Mouse (Mus musculus) kidney, postnatal 4 days (tissue): ENCODE results near the gene Pom121l2.

Experiments used
- DNase-seq, 2 experiments: peaks; one replicate each; pipeline ENCODE4 v3.0.0; 2021; ENCODE audit warnings: mixed read lengths in 2 of 2

The Pom121l2 gene

DNA sequence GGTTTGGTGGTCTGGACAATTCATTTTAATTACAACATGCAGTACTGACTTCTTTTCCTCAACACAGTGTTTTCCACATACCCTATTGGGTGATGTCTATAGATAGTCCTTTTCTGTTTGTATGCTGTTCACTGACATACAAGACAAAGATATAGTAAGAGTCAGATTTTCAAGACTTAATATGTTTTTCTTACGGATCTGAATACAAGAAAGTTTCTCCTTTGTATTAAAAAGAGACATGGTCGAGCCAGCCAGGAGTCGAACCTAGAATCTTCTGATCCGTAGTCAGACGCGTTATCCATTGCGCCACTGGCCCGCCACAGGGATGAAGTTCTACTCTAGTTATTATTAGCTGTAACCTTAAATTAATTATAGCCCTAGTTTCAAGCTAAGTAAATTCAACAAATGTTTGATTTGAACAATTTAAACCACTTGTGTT lies 39.9 kb downstream of the Pom121l2 start:
- peak; percentile 69 to 80 for DNase-seq

DNA sequence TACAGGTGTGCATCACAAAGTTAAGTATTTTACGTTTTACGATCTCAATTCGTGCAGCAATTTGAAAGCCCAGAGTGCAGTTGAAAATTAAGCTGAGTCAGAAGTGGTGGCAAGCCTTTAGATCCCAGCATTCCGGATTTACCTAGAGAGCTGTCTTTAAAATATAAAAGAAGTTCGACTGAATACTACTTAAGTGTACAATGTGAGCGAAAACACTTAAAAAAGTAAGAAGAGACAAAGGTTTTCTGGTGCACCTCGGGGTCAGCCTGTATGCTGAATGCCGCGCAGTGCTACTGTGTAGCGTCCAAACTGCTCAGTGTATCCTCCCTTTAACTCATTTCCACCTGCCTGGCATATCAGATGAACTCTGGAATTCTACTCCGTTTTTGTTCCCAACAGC lies 40.6 kb downstream of the Pom121l2 start:
- DNase-seq, result peak in 1 of 2 experiments; percentile 31

DNA sequence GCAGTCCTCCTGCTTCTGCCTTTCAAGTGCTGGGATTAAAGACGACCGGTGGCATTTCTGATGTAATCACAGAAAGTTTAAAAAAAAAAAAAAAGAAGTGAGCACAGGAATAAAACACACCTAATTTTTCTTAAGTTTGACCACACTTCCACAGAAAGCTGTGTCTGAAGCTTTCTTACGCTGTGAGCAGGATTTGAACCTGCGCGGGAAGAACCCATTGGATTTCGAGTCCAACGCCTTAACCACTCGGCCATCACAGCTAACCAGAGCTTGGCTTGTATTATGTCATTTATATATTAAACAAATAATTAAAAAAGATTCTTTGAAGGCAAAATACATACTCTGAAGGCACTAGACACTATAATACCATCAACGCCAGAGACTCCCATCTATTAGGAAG lies 41.2 kb downstream of the Pom121l2 start:
- DNase-seq, result peak; percentile 85 to 89

DNA sequence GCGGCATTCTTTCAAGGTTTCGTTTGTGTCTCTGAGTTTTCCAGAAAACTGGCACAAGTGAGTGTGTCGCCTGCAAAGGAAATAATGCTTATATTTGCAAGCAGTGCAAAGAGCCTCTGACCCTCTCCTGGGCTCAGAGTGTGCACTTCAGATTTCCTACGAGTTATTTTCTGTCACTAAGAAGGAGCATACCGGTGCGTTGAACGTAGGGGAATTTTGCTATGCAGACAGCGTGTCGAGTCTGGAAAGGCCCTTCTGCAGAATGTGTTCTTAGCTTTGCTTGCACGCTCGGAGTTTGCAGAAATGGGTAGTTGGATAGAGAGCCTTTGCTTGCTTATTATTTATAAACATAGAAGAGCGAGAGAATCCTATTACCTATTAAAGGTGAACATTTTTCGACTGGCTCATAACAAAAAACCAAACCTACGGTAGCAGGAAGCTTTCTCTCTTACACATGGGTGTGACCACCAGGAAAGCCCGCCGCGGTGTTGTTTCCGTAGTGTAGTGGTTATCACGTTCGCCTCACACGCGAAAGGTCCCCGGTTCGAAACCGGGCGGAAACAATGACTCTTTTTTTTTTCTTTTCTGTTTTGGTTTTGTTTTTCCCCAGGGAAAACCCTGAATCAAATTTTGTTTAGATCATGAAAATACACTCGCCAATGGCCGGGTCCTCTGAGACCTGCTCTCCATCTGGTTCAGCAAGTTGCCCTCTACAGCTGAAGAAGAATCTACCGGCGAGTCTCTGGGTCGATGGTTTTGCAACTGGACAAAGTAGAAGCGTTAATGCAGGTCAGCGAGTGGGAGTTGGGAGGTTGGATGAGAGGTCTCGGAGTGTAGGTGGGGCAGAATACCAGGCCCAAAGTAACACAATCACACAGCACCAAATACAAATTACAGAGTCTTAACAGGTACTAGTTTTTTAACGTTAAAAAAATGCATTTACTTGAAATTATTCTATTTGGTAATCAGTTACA lies 45.4 kb downstream of the Pom121l2 start:
- DNase-seq, result peak; percentile 91 to 92

DNA sequence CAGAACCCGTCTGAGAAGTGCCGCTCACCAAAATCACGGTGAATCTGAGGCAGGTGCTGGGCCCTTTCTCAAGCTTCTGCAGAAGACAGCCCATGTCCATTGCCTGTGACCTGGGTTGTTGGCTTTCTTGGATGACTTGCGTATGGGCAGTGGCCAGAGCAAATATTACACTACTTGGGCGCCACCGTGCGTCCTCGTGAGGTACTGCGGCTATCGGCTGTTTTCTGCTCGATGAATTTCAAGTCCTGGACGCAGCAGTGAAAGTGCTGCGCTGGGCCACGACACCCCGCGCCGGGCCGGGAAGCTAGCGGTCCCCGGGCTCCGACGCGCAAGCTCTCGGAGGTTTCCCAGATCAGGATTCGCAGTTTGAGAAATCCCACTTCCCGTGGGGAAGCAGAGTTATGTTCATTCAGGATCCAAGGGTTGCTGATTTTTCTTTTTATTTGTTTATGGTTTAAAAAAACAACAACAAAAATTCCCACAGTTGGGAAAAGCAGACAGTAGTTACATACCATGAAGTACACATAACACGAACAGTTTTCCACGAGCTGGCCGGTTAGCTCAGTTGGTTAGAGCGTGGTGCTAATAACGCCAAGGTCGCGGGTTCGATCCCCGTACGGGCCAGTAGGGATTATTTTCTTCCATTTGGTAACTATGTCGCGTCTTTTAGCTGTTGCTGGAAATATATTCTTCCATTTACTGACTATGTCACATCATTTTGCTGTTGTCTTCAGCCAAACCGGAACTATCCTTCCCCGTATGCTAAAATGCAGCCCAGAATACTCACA lies 47.9 kb downstream of the Pom121l2 start:
- DNase-seq, result peak; percentile 97 to 98

DNA sequence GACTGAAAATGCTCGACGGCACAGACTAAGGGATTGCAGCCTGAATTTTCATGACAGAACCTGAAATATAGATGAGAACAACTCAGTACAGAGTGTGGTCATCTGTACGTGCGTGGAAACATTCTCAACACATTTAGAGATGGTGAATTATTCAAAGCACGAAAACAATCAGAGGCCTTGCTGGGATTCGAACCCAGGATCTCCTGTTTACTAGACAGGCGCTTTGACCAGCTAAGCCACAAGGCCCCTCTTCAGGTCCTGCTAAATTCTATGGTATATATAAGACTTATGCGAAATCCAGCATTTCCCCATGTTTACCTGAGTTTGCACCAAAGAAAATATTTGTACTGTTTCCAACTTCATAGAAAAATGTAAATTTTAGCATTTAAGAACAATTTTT lies 48.9 kb downstream of the Pom121l2 start:
- DNase-seq, result peak in 1 of 2 experiments; percentile 26

DNA sequence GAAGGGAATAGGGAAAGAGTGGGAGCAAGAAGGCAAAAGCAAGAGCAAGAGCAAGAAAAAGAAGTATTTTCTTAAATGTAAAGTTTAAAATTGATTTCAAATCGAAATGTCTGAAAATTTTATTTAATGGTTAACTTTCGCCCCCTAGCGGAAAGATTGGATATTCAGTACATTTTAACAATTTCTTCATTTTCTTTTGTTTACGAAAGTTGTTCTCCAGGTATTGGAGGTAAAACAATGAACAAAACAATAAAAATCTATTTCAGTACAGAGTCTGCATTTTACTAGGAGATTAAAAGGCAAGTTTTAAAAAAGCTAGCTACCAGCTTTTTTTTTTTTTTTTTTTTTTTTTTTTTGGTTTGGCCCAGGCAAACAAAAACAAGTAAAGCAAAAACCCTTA lies 49.5 kb downstream of the Pom121l2 start:
- no peak for DNase-seq

DNA sequence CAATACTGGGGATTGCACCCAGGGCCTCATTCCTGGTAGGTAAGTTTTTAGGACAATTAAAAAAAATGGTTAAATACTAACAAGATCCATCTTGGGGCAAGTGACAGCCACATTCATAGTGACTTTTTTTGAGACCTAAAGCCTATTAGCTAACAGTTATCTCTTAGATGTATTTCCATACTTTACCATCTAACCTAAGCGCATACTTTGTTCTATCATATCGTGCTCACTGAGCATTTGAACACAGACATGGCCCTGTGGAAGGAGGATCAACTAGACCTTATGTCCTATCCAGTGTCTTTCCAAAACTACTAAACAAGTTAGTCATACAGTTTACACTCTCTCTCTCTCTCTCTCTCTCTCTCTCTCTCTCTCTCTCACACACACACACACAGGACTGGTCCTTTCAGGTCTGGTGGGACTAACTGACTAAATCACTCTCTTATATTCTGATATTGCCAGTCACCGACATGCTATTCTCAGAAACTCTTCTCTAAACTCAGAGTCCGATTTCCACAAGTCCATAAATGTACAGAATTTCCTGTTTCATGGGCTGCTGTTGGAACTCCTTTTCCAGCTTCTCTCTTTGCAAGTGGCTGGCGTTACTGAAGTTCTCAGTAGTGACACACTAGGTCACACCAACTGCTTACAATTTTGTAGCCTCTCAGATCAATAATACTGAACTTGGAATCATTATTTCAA lies 52.9 kb downstream of the Pom121l2 start:
- DNase-seq, result no peak

DNA sequence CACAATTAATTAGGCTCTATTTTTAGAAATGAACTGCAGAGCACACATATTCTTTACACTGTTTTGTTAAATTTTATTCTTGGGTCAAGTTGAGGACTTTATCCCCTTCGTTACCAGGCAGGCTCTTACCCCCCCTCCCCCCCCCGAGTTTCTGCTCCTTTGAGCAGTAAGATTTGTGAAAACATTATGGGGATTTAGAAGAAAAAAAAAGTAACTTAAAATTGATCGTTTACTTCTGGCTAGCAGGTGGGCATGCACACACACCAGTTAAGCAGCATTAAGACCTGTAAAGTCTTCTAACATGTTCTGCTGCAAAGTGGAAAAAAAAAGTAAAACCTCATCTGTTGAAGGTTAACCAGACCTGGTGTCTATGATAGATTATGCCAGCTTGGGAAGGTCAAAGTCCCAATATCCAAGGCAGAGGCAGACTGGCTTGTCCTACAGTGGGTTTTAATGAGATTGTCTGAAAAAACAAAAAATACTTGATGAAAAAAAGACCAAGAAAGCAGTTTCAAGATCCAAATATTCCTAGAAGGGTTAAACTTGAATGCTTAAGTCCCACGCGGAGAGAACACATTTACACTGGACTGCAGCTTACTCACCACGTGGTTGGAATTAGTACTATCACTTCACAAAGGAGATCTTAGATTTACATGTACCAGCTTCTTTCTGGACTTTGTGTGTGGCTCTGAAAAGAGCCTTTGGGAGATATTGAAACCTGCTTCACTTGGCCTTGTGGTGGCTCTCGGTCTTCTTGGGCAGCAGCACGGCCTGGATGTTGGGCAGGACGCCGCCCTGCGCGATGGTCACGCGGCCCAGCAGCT lies 53.7 kb downstream of the Pom121l2 start:
- DNase-seq, result peak in 1 of 2 experiments; percentile 43

DNA sequence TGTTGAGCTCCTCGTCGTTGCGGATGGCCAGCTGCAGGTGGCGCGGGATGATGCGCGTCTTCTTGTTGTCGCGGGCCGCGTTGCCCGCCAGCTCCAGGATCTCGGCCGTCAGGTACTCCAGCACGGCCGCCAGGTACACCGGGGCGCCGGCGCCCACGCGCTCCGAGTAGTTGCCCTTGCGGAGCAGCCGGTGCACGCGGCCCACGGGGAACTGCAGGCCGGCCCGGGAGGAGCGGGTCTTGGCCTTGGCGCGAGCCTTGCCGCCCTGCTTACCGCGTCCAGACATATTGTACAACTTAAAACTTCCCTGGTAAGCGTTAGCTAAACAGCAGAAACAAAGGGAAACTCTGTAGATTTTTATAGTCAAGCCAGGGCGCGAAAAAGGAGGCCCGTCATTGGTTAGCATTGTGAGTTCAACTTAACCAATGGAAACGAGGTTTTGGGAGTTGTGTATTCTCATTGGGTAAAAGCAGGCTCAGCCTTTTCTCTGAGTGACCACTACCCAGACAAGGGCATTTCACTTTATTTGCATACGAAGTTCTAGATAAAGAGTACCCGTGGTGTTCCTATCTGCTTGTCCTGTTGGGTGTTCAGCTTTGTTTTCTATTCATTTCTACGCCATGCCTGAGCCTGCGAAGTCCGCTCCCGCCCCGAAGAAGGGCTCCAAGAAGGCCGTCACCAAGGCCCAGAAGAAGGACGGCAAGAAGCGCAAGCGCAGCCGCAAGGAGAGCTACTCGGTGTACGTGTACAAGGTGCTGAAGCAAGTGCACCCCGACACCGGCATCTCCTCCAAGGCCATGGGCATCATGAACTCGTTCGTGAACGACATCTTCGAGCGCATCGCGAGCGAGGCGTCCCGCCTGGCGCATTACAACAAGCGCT lies 54.5 kb downstream of the Pom121l2 start, which contains the start of the genes Hist1h2ah and Hist1h2bk:
TSS of gene Hist1h2ah (minus strand) at position 302 of the 882 bp plus-strand sequence.
TSS of gene Hist1h2bk (plus strand) at position 604 of the 882 bp plus-strand sequence.
- DNase-seq, result peak; percentile 82 to 88

DNA sequence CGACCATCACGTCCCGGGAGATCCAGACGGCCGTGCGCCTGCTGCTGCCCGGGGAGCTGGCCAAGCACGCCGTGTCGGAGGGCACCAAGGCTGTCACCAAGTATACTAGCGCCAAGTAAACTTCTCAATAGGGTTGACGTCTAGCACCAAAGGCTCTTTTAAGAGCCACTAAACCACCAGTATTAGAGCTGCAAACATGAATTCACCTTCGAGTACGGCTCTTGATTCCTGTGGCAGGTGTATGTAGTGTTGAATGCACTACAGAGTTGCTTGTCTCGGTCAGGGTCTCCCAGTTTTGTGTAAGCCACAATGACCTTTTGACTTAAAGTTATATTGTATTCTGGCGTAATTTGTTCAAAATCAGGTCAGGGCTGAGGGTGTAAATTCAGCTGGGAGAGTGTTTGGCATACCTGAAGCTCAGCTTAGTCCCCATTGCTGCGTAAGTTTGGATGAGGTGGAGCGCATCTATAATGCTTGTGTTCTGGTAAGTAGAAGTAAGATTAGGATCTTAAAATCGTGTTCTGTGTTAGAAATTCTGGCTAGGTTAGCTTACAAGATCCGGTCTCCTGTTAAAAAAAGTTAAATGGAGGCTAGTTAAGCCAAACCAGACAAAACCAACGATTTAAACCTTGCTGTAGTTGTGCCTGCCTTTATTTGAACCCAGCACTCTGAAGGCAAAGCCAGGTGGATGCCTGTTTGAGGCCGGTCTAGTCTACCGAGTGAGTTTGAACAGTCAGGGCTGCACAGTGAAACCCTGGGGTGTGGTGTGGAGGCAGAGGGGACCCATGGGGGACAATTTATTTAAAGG lies 55.4 kb downstream of the Pom121l2 start:
- peak in 1 of 2 experiments; percentile 31 for DNase-seq

DNA sequence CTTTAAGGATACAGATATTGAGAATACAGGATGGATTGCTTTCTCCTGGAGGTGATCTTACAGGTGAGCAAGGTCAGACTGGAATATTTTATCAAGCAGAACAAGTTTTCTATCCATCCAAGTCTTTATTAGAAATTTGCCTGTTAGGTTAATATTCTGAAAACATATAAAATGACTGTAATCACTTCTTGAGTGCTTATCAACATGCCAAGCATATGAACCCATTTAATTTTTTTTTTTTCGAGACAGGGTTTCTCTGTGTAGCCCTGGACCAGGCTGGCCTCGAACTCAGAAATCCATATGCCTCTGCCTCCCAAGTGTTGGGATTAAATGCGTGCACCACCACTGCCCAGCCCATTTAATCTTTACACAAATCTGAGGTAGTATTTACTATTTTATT lies 56.0 kb downstream of the Pom121l2 start:
- DNase-seq, result no peak

DNA sequence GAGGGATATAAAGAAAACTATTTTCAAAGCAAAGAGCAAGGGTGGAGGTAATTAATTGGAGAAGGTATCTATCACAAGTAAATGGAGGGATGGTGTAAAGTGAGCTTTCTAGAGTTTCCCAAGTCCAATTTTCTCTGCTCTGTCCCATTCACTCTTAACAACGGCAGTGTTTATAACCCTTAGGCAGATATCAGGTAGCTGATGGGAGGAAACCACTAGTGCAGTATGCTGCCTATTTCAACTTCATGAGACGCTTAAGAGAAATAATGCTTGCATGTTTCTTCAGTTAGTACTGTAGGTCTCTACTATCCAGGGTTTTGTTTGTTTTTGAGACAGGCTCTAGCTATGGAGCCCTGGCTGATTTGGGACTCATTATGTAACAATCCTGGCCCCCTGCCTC lies 56.4 kb downstream of the Pom121l2 start:
- no peak for DNase-seq
